8 mouse cellular contexts compared by ENCODE assay signal in genomic region chr11:48799921-48800701, GRCm38 (mm10). TPM values are rescaled to one million over a fixed set of nuclear protein-coding genes. Genes with fewer than 3 reads are reported as not detected.
A peak's percentile ranks its signal among the peaks of the same experiment; 100 is the strongest.
DNase-seq lines count a peak whose midpoint lies in the region; ATAC-seq and TF ChIP-seq lines count a peak whose summit lies in the region.

Gene Rack1, plus strand, starts transcription at chr11:48800332.

- peak within 1 kb of the TSS; percentile 84 for H3K4me2 ChIP-seq in forebrain, embryonic 13.5 days
- H3K4me2 ChIP-seq in heart, postnatal 0 days (ENCODE audit: low read depth, low read length) = peak within 1 kb of the TSS; percentile 83
- peak within 1 kb of the TSS; percentile 85 for H3K4me2 ChIP-seq in liver, embryonic 15.5 days
- H3K4me2 ChIP-seq in neural tube, embryonic 11.5 days (ENCODE audit: low read depth) = peak within 1 kb of the TSS; percentile 81
- peak within 1 kb of the TSS; percentile 97 for H3K4me2 ChIP-seq in stomach, embryonic 16.5 days (ENCODE audit: low read depth, low read length)

- TF ChIP-seq CTCF in ES-Bruce4 (IDR thresholded peaks at IDR 0.05; ENCODE audit: low read depth, low read length) = no peak
- TF ChIP-seq CTCF in heart, postnatal 0 days (IDR thresholded peaks at IDR 0.05; ENCODE audit: low read depth) = no peak

- 0 out of 2 replicates have a peak, but pooled peaks have one; percentile 22 for TF ChIP-seq EP300 in ES-Bruce4 (IDR thresholded peaks at IDR 0.05; ENCODE audit: insufficient read depth, low read depth, low read length)
- peak; percentile 82 for TF ChIP-seq EP300 in heart, postnatal 0 days (IDR thresholded peaks at IDR 0.05; ENCODE audit: low read depth)

- peak within 1 kb of the TSS; percentile 90 for H3K4me3 ChIP-seq in ES-Bruce4 (ENCODE audit: low read depth, low read length)
- peak within 1 kb of the TSS; percentile 88 for H3K4me3 ChIP-seq in forebrain, embryonic 13.5 days
- peak within 1 kb of the TSS; percentile 66 for H3K4me3 ChIP-seq in heart, postnatal 0 days (ENCODE audit: low read depth, low read length)
- H3K4me3 ChIP-seq in liver, embryonic 15.5 days (replicated peaks) = peak within 1 kb of the TSS; percentile 83
- peak within 1 kb of the TSS; percentile 86 for H3K4me3 ChIP-seq in neural tube, embryonic 11.5 days (ENCODE audit: low read depth, low read length)
- peak within 1 kb of the TSS; percentile 91 for H3K4me3 ChIP-seq in stomach, embryonic 16.5 days (replicated peaks; ENCODE audit: low read length)

- WGBS in forebrain, embryonic 13.5 days = under 1% methylated on average over 47 of the region's 47 CpGs
- WGBS in heart, postnatal 0 days = under 1% methylated on average over 47 of the region's 47 CpGs
- under 1% methylated on average over 47 of the region's 47 CpGs for WGBS in liver, embryonic 15.5 days (ENCODE audit: insufficient replicate concordance)
- WGBS in neural tube, embryonic 11.5 days = under 1% methylated on average over 47 of the region's 47 CpGs
- WGBS in stomach, embryonic 16.5 days = under 1% methylated on average over 47 of the region's 47 CpGs

- peak; percentile 90 for TF ChIP-seq POLR2A in ES-Bruce4 (IDR thresholded peaks at IDR 0.05; ENCODE audit: insufficient read depth, low read length)

- no peaks in the 10 kb centered on the region for H3K27me3 ChIP-seq in ES-Bruce4 (ENCODE audit: control insufficient read depth, insufficient read depth, low read length, poor library complexity, severe bottlenecking)
- no peaks in the 10 kb centered on the region for H3K27me3 ChIP-seq in forebrain, embryonic 13.5 days
- H3K27me3 ChIP-seq in heart, postnatal 0 days (ENCODE audit: control insufficient read depth, insufficient read depth, low read length) = no peaks in the 10 kb centered on the region
- no peaks in the 10 kb centered on the region for H3K27me3 ChIP-seq in liver, embryonic 15.5 days
- no peaks in the 10 kb centered on the region for H3K27me3 ChIP-seq in neural tube, embryonic 11.5 days (ENCODE audit: control insufficient read depth, insufficient read depth, low read length)
- no peaks in the 10 kb centered on the region for H3K27me3 ChIP-seq in stomach, embryonic 16.5 days (ENCODE audit: control insufficient read depth, insufficient read depth, low read length)

- H3K9me3 ChIP-seq in ES-Bruce4 (replicated peaks; ENCODE audit: control insufficient read depth, insufficient read depth, low read length, poor library complexity, severe bottlenecking) = no peaks in the 10 kb centered on the region
- no peaks in the 10 kb centered on the region for H3K9me3 ChIP-seq in forebrain, embryonic 13.5 days (replicated peaks)
- H3K9me3 ChIP-seq in heart, postnatal 0 days (replicated peaks; ENCODE audit: control insufficient read depth, low read length) = no peaks in the 10 kb centered on the region
- no peaks in the 10 kb centered on the region for H3K9me3 ChIP-seq in liver, embryonic 15.5 days (replicated peaks)
- no peaks in the 10 kb centered on the region for H3K9me3 ChIP-seq in neural tube, embryonic 11.5 days (ENCODE audit: control insufficient read depth, low read length)
- no peaks in the 10 kb centered on the region for H3K9me3 ChIP-seq in stomach, embryonic 16.5 days (replicated peaks; ENCODE audit: control insufficient read depth, low read length)

- peak within 1 kb of the TSS; percentile 97 for H3K9ac ChIP-seq in ES-Bruce4 (ENCODE audit: low read depth, poor library complexity, severe bottlenecking)
- H3K9ac ChIP-seq in forebrain, embryonic 13.5 days = peak within 1 kb of the TSS; percentile 95
- peak within 1 kb of the TSS; percentile 81 for H3K9ac ChIP-seq in heart, postnatal 0 days (replicated peaks; ENCODE audit: low read depth, low read length)
- H3K9ac ChIP-seq in liver, embryonic 15.5 days = peak within 1 kb of the TSS; percentile 67
- peak within 1 kb of the TSS; percentile 92 for H3K9ac ChIP-seq in neural tube, embryonic 11.5 days (ENCODE audit: low read length)
- H3K9ac ChIP-seq in stomach, embryonic 16.5 days (ENCODE audit: low read length) = peak within 1 kb of the TSS; percentile 96

- peak; percentile 96 for DNase-seq in heart, postnatal 0 days (ENCODE audit: low spot score)
- peak; percentile 89 to 94 for DNase-seq in kidney, postnatal 4 days
- peak; percentile 90 for DNase-seq in neural tube, embryonic 11.5 days (ENCODE audit: low spot score)

- H3K36me3 ChIP-seq in ES-Bruce4 (ENCODE audit: control insufficient read depth, insufficient read depth, low read length, poor library complexity, severe bottlenecking) = peaks cover 45% of the 10 kb centered on the region
- H3K36me3 ChIP-seq in forebrain, embryonic 13.5 days (ENCODE audit: poor library complexity, severe bottlenecking) = peaks cover 37% of the 10 kb centered on the region
- H3K36me3 ChIP-seq in heart, postnatal 0 days (replicated peaks; ENCODE audit: control insufficient read depth, insufficient read depth, low read length) = peaks cover 35% of the 10 kb centered on the region
- H3K36me3 ChIP-seq in liver, embryonic 15.5 days (replicated peaks) = peaks cover 37% of the 10 kb centered on the region
- H3K36me3 ChIP-seq in neural tube, embryonic 11.5 days (ENCODE audit: control insufficient read depth, insufficient read depth, low read length) = peaks cover 18% of the 10 kb centered on the region
- H3K36me3 ChIP-seq in stomach, embryonic 16.5 days (ENCODE audit: control insufficient read depth, insufficient read depth, low read length) = peaks cover 26% of the 10 kb centered on the region

- peak within 1 kb of the TSS; percentile 80 for H3K27ac ChIP-seq in ES-Bruce4 (ENCODE audit: insufficient read depth, low read length)
- H3K27ac ChIP-seq in forebrain, embryonic 13.5 days = peak within 1 kb of the TSS; percentile 92
- peak within 1 kb of the TSS; percentile 97 for H3K27ac ChIP-seq in heart, postnatal 0 days (ENCODE audit: low read depth)
- H3K27ac ChIP-seq in liver, embryonic 15.5 days (replicated peaks) = peak within 1 kb of the TSS; percentile 92
- peak within 1 kb of the TSS; percentile 81 for H3K27ac ChIP-seq in neural tube, embryonic 11.5 days (ENCODE audit: low read depth, low read length)
- peak within 1 kb of the TSS; percentile 99 for H3K27ac ChIP-seq in stomach, embryonic 16.5 days (ENCODE audit: low read length)

- ATAC-seq in cerebellum, adult (ENCODE audit: insufficient number of reproducible peaks, low FRiP score, low TSS enrichment) = peak; percentile 93
- peak; percentile 94 for ATAC-seq in forebrain, embryonic 13.5 days
- ATAC-seq in heart, postnatal 0 days (ENCODE audit: insufficient read depth, low read depth) = peak; percentile 92
- ATAC-seq in liver, embryonic 15.5 days (ENCODE audit: insufficient read depth) = peak; percentile 80
- ATAC-seq in neural tube, embryonic 11.5 days (ENCODE audit: insufficient read depth, low FRiP score, low TSS enrichment) = peak; percentile 88
- peak; percentile 92 for ATAC-seq in stomach, embryonic 16.5 days (ENCODE audit: insufficient read depth, low FRiP score)

- peaks cover 3% of the 10 kb centered on the region for H3K4me1 ChIP-seq in ES-Bruce4 (ENCODE audit: control insufficient read depth, insufficient read depth, low read length)
- peaks cover 40% of the 10 kb centered on the region for H3K4me1 ChIP-seq in forebrain, embryonic 13.5 days
- peaks cover 18% of the 10 kb centered on the region for H3K4me1 ChIP-seq in heart, postnatal 0 days (ENCODE audit: control insufficient read depth, insufficient read depth)
- peaks cover 65% of the 10 kb centered on the region for H3K4me1 ChIP-seq in liver, embryonic 15.5 days (replicated peaks)
- peaks cover 15% of the 10 kb centered on the region for H3K4me1 ChIP-seq in neural tube, embryonic 11.5 days (ENCODE audit: control insufficient read depth, insufficient read depth, low read length)
- H3K4me1 ChIP-seq in stomach, embryonic 16.5 days (ENCODE audit: control insufficient read depth, insufficient read depth, low read length) = peaks cover 13% of the 10 kb centered on the region

RNA-seq across cellular contexts. Expression of gene Rack1, which starts in this region (rescaled TPM):
- polyA plus RNA-seq in ES-Bruce4 (2011; ENCODE audit: insufficient read depth, insufficient read length, low read depth, missing spikeins) = 2,044 and 2,161 TPM in 2 replicates
- polyA plus RNA-seq in forebrain, embryonic 13.5 days (2015; fragmentation: Nextera tagmentation; extraction: Ambion mirVana) = 585 and 587 TPM in 2 replicates
- 1,323 and 1,324 TPM in 2 replicates for total RNA-seq in heart, postnatal 0 days (2014; rRNA removed; ENCODE audit: low replicate concordance)
- 292 and 307 TPM in 2 replicates for polyA plus RNA-seq in heart, postnatal 0 days (2015; fragmentation: Nextera tagmentation; extraction: Ambion mirVana)
- 438 and 439 TPM in 2 replicates for polyA plus RNA-seq in liver, embryonic 15.5 days (2015; fragmentation: Nextera tagmentation; extraction: Ambion mirVana)
- 652 and 656 TPM in 2 replicates for polyA plus RNA-seq in neural tube, embryonic 11.5 days (2014; fragmentation: Nextera tagmentation; extraction: Ambion mirVana)
- 634 and 687 TPM in 2 replicates for polyA plus RNA-seq in stomach, embryonic 16.5 days (2015; fragmentation: Nextera tagmentation; extraction: Ambion mirVana)

Comparison
In these comparisons a context has a peak if more than half of its experiments do, and no peak if none do; other contexts are left out.
1. Peak in every context shown above with its lines: DNase-seq, ATAC-seq, H3K4me3 ChIP-seq and H3K27ac ChIP-seq.